Mouse (Mus musculus) embryonic fibroblast, embryonic 13.5 days (primary cell): ENCODE data around the gene Agrn. TPM values are rescaled to one million over a fixed set of nuclear protein-coding genes. Genes with fewer than 3 reads are reported as not detected.

Experiments used
- H3K27ac ChIP-seq: 2 replicates; pipeline ENCODE4 v1.5.1; 2012; ENCODE audit warnings: low read length, control low read depth, inconsistent platforms; ENCODE audit not compliant: insufficient read depth
- H3K4me1 ChIP-seq: 2 replicates; pipeline ENCODE4 v1.6.1; 2011; ENCODE audit warnings: low read length; ENCODE audit not compliant: control insufficient read depth, insufficient read depth
- H3K4me3 ChIP-seq: 2 replicates; pipeline ENCODE4 v1.5.1; 2011; ENCODE audit warnings: mild to moderate bottlenecking, control low read depth, low read length; ENCODE audit not compliant: insufficient read depth
- CTCF ChIP-seq: IDR thresholded peaks from 2 replicates; pipeline ENCODE4 v1.5.1; 2011; ENCODE audit warnings: mild to moderate bottlenecking, control low read depth, low read length, moderate library complexity, borderline replicate concordance; ENCODE audit not compliant: insufficient read depth
- POLR2A ChIP-seq: IDR thresholded peaks from 2 replicates; pipeline ENCODE4 v1.6.1; 2011; ENCODE audit warnings: low read depth, mild to moderate bottlenecking, control low read depth, low read length, moderate library complexity
- polyA plus RNA-seq: library from polyadenylated mRNA; stranded (reverse); fragments of >200 nt; gene quantifications from 2 replicates; pipeline ENCODE4 v1.2.4, GENCODE M21; 2011; ENCODE audit warnings: low read depth; ENCODE audit not compliant: missing spikeins, insufficient read length

The Agrn gene
- polyA plus RNA-seq, 1 experiment = 102 TPM

DNA sequence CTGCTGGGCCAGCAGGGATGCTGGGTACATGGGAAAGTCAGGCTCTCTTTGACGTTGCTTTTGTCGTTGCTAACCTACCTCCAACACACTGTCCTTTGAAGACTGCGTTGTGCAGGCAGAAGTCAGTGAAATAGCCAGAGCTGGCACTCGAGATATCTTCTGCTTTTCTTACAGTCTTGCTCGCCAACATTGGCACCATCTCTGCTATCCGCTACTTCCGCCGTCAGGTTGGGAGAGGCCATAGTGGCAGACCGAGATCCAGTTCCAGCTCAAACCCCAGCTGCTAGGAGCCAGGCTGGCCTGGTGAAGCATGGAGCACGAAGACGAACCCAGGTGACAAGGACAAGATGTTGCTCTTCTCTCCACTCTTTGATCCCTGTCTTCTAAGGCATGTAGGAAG lies 22.6 kb upstream of the Agrn start:
- no peak overlapping the region for H3K4me3 ChIP-seq
- no peak overlapping the region for H3K27ac ChIP-seq
- TF ChIP-seq POLR2A = no peak
- TF ChIP-seq CTCF = no peak
- peaks cover 2% of the 10 kb centered on the region; the same call in 1 of the 2 replicates for H3K4me1 ChIP-seq

DNA sequence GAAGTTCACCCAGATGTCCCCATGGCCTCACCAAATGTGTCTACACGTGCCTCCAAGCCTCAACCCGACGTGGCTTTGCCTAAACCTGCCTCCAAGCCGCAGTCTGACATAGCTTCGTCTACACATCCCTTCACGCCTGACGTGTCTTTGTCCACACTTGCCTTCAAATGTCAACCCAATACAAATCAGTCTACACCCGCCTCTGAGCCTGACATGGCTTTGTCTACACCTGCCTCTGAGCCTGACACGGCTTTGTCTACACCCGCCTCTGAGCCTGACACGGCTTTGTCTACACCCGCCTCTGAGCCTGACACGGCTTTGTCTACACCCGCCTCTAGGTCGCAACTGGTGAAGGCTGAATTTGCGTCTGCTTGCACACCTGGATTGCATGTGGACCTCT lies 20.6 kb upstream of the Agrn start:
- H3K4me3 ChIP-seq = no peak overlapping the region
- no peak for TF ChIP-seq POLR2A
- TF ChIP-seq CTCF = no peak
- H3K27ac ChIP-seq = no peak overlapping the region
- H3K4me1 ChIP-seq = peaks cover 2% of the 10 kb centered on the region; the same call in 1 of the 2 replicates

DNA sequence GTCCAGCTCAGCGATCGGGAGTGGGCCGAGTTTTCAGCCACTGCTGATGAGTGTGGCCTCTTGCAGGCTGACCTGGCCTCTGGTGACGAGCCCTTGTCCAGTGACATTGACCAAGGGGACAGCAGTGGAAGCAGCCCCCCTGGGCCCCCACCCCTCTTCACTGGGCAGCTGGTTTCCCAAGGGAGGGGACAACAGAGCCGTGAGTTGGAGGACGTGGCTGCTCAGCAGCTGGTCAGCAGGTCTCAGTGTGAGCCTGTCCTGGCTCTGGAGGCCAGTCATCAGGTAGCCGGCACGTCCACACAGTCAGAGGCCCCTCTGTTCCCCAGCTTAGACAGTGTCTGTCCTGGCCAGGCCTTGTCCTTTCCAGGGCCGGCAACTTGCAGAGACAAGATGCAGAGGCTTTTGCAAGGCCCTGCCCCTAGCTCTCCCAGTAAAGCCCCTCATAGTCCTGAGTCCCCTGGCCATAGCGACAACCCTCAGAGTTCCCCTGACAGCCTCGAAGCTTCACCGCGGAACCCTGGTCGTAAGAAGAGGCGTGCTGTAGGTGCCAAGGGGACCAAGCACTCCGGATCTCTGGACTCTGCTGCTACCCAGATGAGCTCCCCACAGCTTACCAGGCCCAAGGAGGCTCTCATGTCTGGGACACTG lies 19.9 kb upstream of the Agrn start:
- TF ChIP-seq POLR2A = no peak
- no peak for TF ChIP-seq CTCF
- Histone ChIP-seq H3K27ac (no peak overlapping the region), H3K4me1 (peaks cover 2% of the 10 kb centered on the region; the same call in 1 of the 2 replicates)

DNA sequence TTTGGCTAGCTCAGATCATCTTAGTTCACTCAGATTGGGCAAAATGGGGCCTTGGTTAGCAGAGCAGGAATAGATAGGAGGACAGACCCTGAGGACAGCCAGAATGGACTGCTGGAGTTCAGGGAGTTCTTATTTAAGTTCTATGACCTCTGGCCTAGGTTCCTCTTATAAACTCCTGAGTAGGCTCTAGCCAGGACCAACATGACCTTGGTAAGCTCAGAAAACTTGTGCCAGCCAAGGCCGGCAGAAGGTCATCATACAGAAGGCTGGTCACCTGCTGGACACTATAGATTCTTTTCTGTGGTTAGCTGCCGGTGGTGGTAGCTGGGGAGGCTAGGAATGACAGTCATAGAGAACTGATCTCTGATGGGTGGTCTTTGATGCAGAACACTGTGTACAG lies 18.9 kb upstream of the Agrn start:
- H3K4me3 ChIP-seq = no peak overlapping the region
- H3K27ac ChIP-seq = no peak overlapping the region
- TF ChIP-seq CTCF (no peak), POLR2A (no peak)
- H3K4me1 ChIP-seq = peaks cover 2% of the 10 kb centered on the region; the same call in 1 of the 2 replicates

More for the DNA sequence above, 19.9 kb upstream of the Agrn start:
- H3K4me3 ChIP-seq = no peak overlapping the region

DNA sequence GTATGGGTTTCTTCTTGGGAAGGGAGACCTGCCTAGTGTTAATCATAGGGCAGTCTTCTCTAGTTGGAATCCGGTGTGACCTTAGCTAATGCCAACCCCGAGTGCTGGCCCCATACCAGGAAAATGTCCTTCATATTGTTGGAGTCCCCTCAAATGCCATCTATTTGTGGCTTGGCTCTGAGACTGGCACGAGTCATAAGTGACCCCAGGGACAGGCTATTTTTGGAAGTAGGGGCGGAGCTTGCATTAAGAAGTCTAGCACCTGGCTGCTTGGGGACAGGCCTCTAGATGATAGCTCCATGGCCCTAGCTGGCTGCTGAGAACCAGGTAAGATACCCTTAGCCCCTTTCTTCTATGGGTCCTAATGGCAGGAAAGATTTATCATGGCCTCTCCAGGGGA lies 18.4 kb upstream of the Agrn start, which contains the start of gene Perm1:
Gene Perm1 (plus strand): TSS at position 220 of the 400 bp plus-strand sequence.
- no peaks in the 10 kb centered on the region; the same call in 1 of the 2 replicates for H3K4me1 ChIP-seq
- H3K27ac ChIP-seq = no peak within 1 kb of the TSS
- TF ChIP-seq CTCF (no peak), POLR2A (no peak)
- no peak within 1 kb of the TSS for H3K4me3 ChIP-seq

DNA sequence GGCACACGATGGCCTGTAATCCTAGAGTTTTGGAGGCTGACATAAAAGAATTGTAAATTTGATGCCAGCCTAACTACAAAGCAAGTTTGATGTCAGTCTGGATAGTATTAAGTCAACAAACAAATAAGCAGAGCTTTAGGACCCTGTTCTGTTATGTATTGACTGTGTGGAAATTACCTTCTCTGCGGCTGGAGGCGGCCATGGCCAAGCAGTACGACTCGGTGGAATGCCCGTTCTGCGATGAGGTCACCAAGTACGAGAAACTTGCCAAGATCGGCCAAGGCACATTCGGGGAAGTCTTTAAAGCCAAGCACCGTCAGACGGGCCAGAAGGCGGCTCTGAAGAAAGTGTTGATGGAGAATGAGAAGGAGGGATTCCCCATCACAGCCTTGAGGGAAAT lies 15.8 kb upstream of the Agrn start:
- Histone ChIP-seq H3K4me3 (no peak overlapping the region), H3K27ac (no peak overlapping the region), H3K4me1 (no peaks in the 10 kb centered on the region; the same call in 1 of the 2 replicates)
- TF ChIP-seq CTCF (no peak), POLR2A (no peak)

DNA sequence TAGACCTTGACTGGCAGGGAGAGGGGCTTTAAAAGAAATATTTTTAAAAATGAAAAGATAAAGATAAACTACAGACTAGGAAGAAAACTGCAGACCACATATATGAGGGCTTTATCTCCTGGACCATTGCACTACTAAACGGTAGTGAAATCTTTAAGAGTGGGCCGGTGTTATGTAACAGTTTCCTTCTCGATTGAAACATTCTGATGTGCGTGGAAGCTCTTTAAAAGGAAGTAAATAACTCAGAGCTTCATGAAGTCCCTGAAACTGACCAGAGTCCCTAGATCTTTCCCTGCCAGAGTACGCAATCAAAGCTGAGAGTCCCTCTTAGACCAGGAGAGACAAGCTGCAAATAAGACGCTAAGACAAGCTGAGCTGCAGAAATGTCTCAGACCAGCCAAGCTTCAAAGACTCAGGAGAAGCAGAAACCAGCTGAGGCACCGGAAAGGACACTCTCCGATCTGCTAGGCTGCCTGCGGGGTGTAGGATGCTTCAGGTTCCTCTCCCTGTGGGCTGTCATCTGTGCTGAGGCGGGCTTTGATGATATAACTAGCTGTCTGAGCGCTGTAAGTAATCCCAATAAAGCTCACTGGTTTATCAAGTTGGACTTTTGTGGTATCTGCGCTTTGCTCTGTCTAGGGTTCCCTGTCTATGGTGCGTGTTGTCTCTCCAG lies 12.8 kb upstream of the Agrn start:
- H3K27ac ChIP-seq = no peak overlapping the region
- H3K4me3 ChIP-seq = no peak overlapping the region
- H3K4me1 ChIP-seq = no peaks in the 10 kb centered on the region
- TF ChIP-seq POLR2A (no peak), CTCF (no peak)

DNA sequence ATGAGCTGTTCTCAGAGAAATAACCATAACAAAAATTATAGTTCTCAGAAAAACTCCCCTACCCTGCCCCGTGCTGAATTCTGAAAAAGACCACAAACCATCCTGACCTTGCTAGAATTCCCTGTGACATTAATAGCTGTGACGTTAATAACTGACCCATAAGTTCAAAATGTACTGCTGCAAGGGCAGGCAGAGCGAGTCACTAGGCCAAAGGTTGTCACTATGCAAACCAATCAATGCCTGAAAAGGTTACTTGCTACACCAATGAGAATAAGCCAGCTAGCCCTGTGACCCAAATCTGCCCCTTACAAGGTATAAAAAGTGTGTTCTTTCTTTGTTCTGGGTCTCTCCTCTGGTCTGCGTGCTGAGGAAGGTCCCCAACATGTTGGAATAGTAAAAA lies 11.6 kb upstream of the Agrn start:
- Histone ChIP-seq H3K4me1 (no peaks in the 10 kb centered on the region), H3K4me3 (no peak overlapping the region), H3K27ac (no peak overlapping the region)
- TF ChIP-seq POLR2A = no peak
- no peak for TF ChIP-seq CTCF

DNA sequence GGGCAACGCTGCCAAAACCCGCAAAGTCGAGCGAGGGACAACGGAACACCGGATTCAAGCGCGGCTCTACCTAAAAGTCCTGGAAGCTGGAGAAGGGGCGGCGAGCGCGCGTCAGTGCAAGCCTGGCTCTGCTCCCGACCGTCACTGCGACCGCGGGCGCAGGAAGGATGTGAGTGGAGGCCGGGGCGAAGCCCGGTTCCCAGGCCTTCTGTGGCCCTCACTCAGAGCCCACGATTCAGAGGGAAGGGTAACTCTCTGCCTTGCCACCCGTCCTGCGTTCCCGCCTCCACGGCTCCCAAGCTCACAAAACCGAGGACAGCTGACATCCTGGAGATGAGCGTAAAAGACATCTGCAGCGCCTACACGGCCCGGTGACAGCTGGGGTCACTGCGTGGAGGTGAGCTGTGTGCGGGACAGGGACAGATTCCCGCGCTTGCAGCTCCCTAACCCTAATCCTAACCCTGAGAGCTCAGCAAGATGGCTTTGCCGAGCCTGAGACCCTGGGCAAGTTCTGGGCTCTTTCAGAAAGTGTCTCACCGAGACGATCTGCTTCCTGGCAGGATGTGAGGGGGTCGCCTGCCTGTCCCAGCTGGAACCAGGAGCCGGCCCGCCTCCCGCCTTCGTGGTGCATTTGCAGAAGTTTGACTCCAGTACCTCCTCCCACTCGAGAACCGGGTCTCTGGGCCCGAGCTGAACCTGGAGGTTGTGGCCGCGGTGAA lies 6.3 kb upstream of the Agrn start:
- Histone ChIP-seq H3K27ac (no peak overlapping the region), H3K4me3 (peak overlapping the region; percentile 55), H3K4me1 (peaks cover 5% of the 10 kb centered on the region; the same call in 1 of the 2 replicates)
- TF ChIP-seq POLR2A = no peak
- no peak for TF ChIP-seq CTCF

DNA sequence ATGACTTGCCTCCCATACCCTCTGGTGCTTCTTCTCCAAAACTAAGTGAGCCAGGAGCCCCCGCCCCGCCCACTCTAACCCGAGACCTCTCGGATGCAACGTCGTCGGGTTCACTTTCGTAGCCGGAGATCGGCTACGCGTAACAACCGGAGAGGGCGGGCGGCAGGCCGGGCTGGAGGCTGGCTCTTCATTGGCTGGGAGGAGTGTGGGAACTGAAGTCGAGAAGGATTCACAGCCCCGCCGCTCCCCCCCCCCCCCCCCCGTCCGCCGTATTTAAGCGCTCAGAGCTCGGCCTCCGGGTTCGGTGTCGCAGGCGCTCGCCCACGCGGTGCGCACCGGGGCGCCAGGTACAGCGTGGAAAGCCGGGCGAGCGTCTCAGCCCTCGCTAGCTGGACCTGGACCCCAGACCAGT lies 5.7 kb upstream of the Agrn start, which contains the start of gene AW011738:
Gene AW011738 (plus strand): TSS at position 304 of the 412 bp plus-strand sequence.
- H3K4me3 ChIP-seq = peak within 1 kb of the TSS; percentile 55
- H3K27ac ChIP-seq = 0 out of 2 replicates have a peak within 1 kb of the TSS, but pooled peaks have one; percentile 4

More for the DNA sequence above, 5.7 kb upstream of the Agrn start, which contains the start of gene AW011738:
- H3K4me1 ChIP-seq = peaks cover 6% of the 10 kb centered on the region; the same call in 1 of the 2 replicates
- TF ChIP-seq CTCF = no peak
- TF ChIP-seq POLR2A = peak; percentile 64
